In genomic region chr14:18463230-18463873, GRCm38 (mm10) we compare ENCODE assay signal across 15 mouse cellular contexts.
DNase-seq lines count a peak whose midpoint lies in the region; ATAC-seq and TF ChIP-seq lines count a peak whose summit lies in the region.
"Had no signal": no experiment of that assay in that cellular context is flagged by ENCODE, and none has a peak within 500 bp of the region (broad histone marks: within the 10 kb centered on the region; RNA-seq: fewer than 3 reads in every experiment).

No protein-coding gene starts in this region.

- no peak for TF ChIP-seq CTCF in ES-Bruce4 (IDR thresholded peaks at IDR 0.05; ENCODE audit: low read depth, low read length)

- H3K36me3 ChIP-seq in heart, embryonic 12.5 days: no peaks in the 10 kb centered on the region
- H3K36me3 ChIP-seq in lung, embryonic 15.5 days: no peaks in the 10 kb centered on the region
- no peaks in the 10 kb centered on the region for H3K36me3 ChIP-seq in ES-Bruce4 (ENCODE audit: control insufficient read depth, insufficient read depth, low read length, poor library complexity, severe bottlenecking)
- no peaks in the 10 kb centered on the region for H3K36me3 ChIP-seq in embryonic facial prominence, embryonic 15.5 days
- H3K36me3 ChIP-seq: embryonic facial prominence, embryonic 12.5 days had no signal

- peaks cover 4% of the 10 kb centered on the region; the same call in 1 of the 2 replicates for H3K4me1 ChIP-seq in heart, embryonic 12.5 days (replicated peaks)
- no peaks in the 10 kb centered on the region for H3K4me1 ChIP-seq in lung, embryonic 15.5 days
- H3K4me1 ChIP-seq in ES-Bruce4 (ENCODE audit: control insufficient read depth, insufficient read depth, low read length): peaks cover 6% of the 10 kb centered on the region
- H3K4me1 ChIP-seq in embryonic facial prominence, embryonic 15.5 days: no peaks in the 10 kb centered on the region
- H3K4me1 ChIP-seq: embryonic facial prominence, embryonic 12.5 days had no signal

- TF ChIP-seq EP300 in ES-Bruce4 (IDR thresholded peaks at IDR 0.05; ENCODE audit: insufficient read depth, low read depth, low read length): peak; percentile 91

- H3K9ac ChIP-seq in heart, embryonic 12.5 days: no peak overlapping the region
- no peak overlapping the region for H3K9ac ChIP-seq in lung, embryonic 15.5 days
- no peak overlapping the region for H3K9ac ChIP-seq in ES-Bruce4 (ENCODE audit: low read depth, poor library complexity, severe bottlenecking)
- no peak overlapping the region for H3K9ac ChIP-seq in embryonic facial prominence, embryonic 15.5 days
- H3K9ac ChIP-seq: embryonic facial prominence, embryonic 12.5 days; liver, postnatal 0 days had no signal

- no peaks in the 10 kb centered on the region for H3K27me3 ChIP-seq in heart, embryonic 12.5 days (replicated peaks)
- no peaks in the 10 kb centered on the region for H3K27me3 ChIP-seq in lung, embryonic 15.5 days
- H3K27me3 ChIP-seq in ES-Bruce4 (ENCODE audit: control insufficient read depth, insufficient read depth, low read length, poor library complexity, severe bottlenecking): peaks cover 2% of the 10 kb centered on the region; the same call in 1 of the 2 replicates
- no peaks in the 10 kb centered on the region for H3K27me3 ChIP-seq in embryonic facial prominence, embryonic 15.5 days

- DNase-seq in heart, postnatal 4 days: no peak
- DNase-seq in lung, postnatal 10 days: no peak
- DNase-seq in left cerebral cortex, postnatal 36 days (ENCODE audit: low spot score in 2 of 2): no peak
- DNase-seq: cerebellum, adult 9-10 months; kidney, postnatal 4 days; liver, postnatal 0 days; thymus, postnatal 36 days had no signal

- WGBS in heart, embryonic 12.5 days: 35% methylated on average over 14 of the region's 14 CpGs
- 39% methylated on average over 14 of the region's 14 CpGs for WGBS in lung, embryonic 15.5 days
- WGBS in embryonic facial prominence, embryonic 15.5 days: 20% methylated on average over 14 of the region's 14 CpGs

- ATAC-seq in heart, embryonic 12.5 days (ENCODE audit: insufficient number of reproducible peaks, low FRiP score): no peak
- ATAC-seq in lung, embryonic 15.5 days (ENCODE audit: borderline replicate concordance, extremely low read depth, low FRiP score, low TSS enrichment): no peak
- no peak for ATAC-seq in embryonic facial prominence, embryonic 15.5 days (ENCODE audit: insufficient number of reproducible peaks, low FRiP score, low TSS enrichment, low read depth)
- ATAC-seq in erythroblast, adult 5-6 weeks (replicated peaks; ENCODE audit: low FRiP score, poor library complexity, severe bottlenecking): no peak
- ATAC-seq: intestine, embryonic 16.5 days; liver, postnatal 0 days had no signal

- peak overlapping the region; percentile 53 for H3K4me2 ChIP-seq in heart, embryonic 12.5 days
- peak overlapping the region; percentile 17 for H3K4me2 ChIP-seq in lung, embryonic 15.5 days
- H3K4me2 ChIP-seq in embryonic facial prominence, embryonic 15.5 days (replicated peaks): peak overlapping the region; percentile 32
- H3K4me2 ChIP-seq: embryonic facial prominence, embryonic 12.5 days had no signal

- peak overlapping the region; percentile 14; the same call in 1 of the 2 replicates for H3K4me3 ChIP-seq in heart, embryonic 12.5 days
- no peak overlapping the region for H3K4me3 ChIP-seq in lung, embryonic 15.5 days
- H3K4me3 ChIP-seq in ES-Bruce4 (ENCODE audit: low read depth, low read length): peak overlapping the region; percentile 90
- H3K4me3 ChIP-seq in embryonic facial prominence, embryonic 15.5 days (replicated peaks): peak overlapping the region; percentile 8; the same call in 1 of the 2 replicates
- H3K4me3 ChIP-seq: embryonic facial prominence, embryonic 12.5 days; gastrocnemius, adult 2 months had no signal

- H3K9me3 ChIP-seq in heart, embryonic 12.5 days (replicated peaks): no peaks in the 10 kb centered on the region
- H3K9me3 ChIP-seq in lung, embryonic 15.5 days: no peaks in the 10 kb centered on the region
- peaks cover 12% of the 10 kb centered on the region for H3K9me3 ChIP-seq in ES-Bruce4 (replicated peaks; ENCODE audit: control insufficient read depth, insufficient read depth, low read length, poor library complexity, severe bottlenecking)
- no peaks in the 10 kb centered on the region for H3K9me3 ChIP-seq in embryonic facial prominence, embryonic 15.5 days (replicated peaks)
- H3K9me3 ChIP-seq: embryonic facial prominence, embryonic 12.5 days had no signal

- no peak overlapping the region for H3K27ac ChIP-seq in heart, embryonic 12.5 days (ENCODE audit: poor library complexity, severe bottlenecking)
- no peak overlapping the region for H3K27ac ChIP-seq in lung, embryonic 15.5 days
- H3K27ac ChIP-seq in ES-Bruce4 (ENCODE audit: insufficient read depth, low read length): no peak overlapping the region
- no peak overlapping the region for H3K27ac ChIP-seq in embryonic facial prominence, embryonic 15.5 days (replicated peaks)
- H3K27ac ChIP-seq: embryonic facial prominence, embryonic 12.5 days had no signal

- TF ChIP-seq POLR2A in ES-Bruce4 (IDR thresholded peaks at IDR 0.05; ENCODE audit: insufficient read depth, low read length): no peak

- intact Hi-C loops in left cerebral cortex, postnatal 36 days (cut with DNase I): no loop called here
